Mouse (Mus musculus): Measurements from ENCODE around the gene Tsc2. TPM values are rescaled to one million over a fixed set of nuclear protein-coding genes. Genes with fewer than 3 reads are reported as not detected.
"Not testable (repeated sequence)": the region's sequence is repeated elsewhere in the genome, so short reads cannot be mapped to it uniquely, and the experiment has no call there.

The Tsc2 gene
- polyA plus RNA-seq, 1 experiment from 2014 or later = 60.9 TPM

GRCm38 (mm10) chr17:24667011-24667410 lies 34.6 kb upstream of the Tsc2 start:
- H3K36me3 ChIP-seq; H3K9me3 ChIP-seq; H3K27me3 ChIP-seq; ATAC-seq (ENCODE audit: insufficient number of reproducible peaks, insufficient read depth, low FRiP score, low TSS enrichment, low read depth); H3K27ac ChIP-seq; H3K4me3 ChIP-seq; H3K4me2 ChIP-seq; H3K9ac ChIP-seq: not testable (repeated sequence)
- 62% methylated on average over 7 of the region's 7 CpGs for WGBS
- peaks cover 23% of the 10 kb centered on the region for H3K4me1 ChIP-seq

- H3K27ac ChIP-seq = no peak within 1 kb of the TSS
- ATAC-seq (ENCODE audit: insufficient number of reproducible peaks, insufficient read depth, low FRiP score, low TSS enrichment, low read depth) = 0 out of 2 replicates have a peak, but pooled peaks have one; percentile 40
- 2% methylated on average over 47 of the region's 47 CpGs for WGBS
- peaks cover 14% of the 10 kb centered on the region for H3K4me1 ChIP-seq
- H3K9me3 ChIP-seq = no peaks in the 10 kb centered on the region
- H3K4me3 ChIP-seq = peak within 1 kb of the TSS; percentile 51
- peak within 1 kb of the TSS; percentile 75 for H3K9ac ChIP-seq
- H3K27me3 ChIP-seq = peaks cover 54% of the 10 kb centered on the region
- H3K4me2 ChIP-seq = peak within 1 kb of the TSS; percentile 95
- no peaks in the 10 kb centered on the region for H3K36me3 ChIP-seq
Observed at GRCm38 (mm10) chr17:24658017-24658758, 25.8 kb upstream of the Tsc2 start, which contains the start of gene Npw. Gene Npw, minus strand, starts transcription at chr17:24658457.

- H3K4me2 ChIP-seq = no peak overlapping the region
- H3K27me3 ChIP-seq = peaks cover 45% of the 10 kb centered on the region
- H3K36me3 ChIP-seq = no peaks in the 10 kb centered on the region
- no peaks in the 10 kb centered on the region for H3K9me3 ChIP-seq
- ATAC-seq (ENCODE audit: insufficient number of reproducible peaks, insufficient read depth, low FRiP score, low TSS enrichment, low read depth) = no peak
- no peak overlapping the region for H3K9ac ChIP-seq
- peaks cover 20% of the 10 kb centered on the region for H3K4me1 ChIP-seq
- H3K4me3 ChIP-seq = no peak overlapping the region
- WGBS = 67% methylated on average over 4 of the region's 4 CpGs
- no peak overlapping the region for H3K27ac ChIP-seq
Observed at GRCm38 (mm10) chr17:24654969-24655368, 22.5 kb upstream of the Tsc2 start.

- peak overlapping the region; percentile 59 for H3K4me2 ChIP-seq
- peak overlapping the region; percentile 37; the same call in 1 of the 2 replicates for H3K9ac ChIP-seq
- 5% methylated on average over 19 of the region's 19 CpGs for WGBS
- peaks cover 25% of the 10 kb centered on the region for H3K4me1 ChIP-seq
- H3K27ac ChIP-seq = 0 out of 2 replicates have a peak overlapping the region, but pooled peaks have one; percentile 23
- H3K27me3 ChIP-seq = peaks cover 37% of the 10 kb centered on the region
- H3K36me3 ChIP-seq = no peaks in the 10 kb centered on the region
- H3K9me3 ChIP-seq = no peaks in the 10 kb centered on the region
- ATAC-seq (ENCODE audit: insufficient number of reproducible peaks, insufficient read depth, low FRiP score, low TSS enrichment, low read depth) = no peak
- peak overlapping the region; percentile 36 for H3K4me3 ChIP-seq
Observed at GRCm38 (mm10) chr17:24653967-24654710, 21.7 kb upstream of the Tsc2 start.

- Histone ChIP-seq H3K4me1 (peaks cover 25% of the 10 kb centered on the region), H3K4me2 (no peak overlapping the region), H3K27ac (no peak overlapping the region), H3K4me3 (no peak overlapping the region), H3K36me3 (peaks cover 7% of the 10 kb centered on the region), H3K27me3 (peaks cover 13% of the 10 kb centered on the region), H3K9me3 (no peaks in the 10 kb centered on the region), H3K9ac (no peak overlapping the region)
- 80% methylated on average over 3 of the region's 3 CpGs for WGBS
- ATAC-seq (ENCODE audit: insufficient number of reproducible peaks, insufficient read depth, low FRiP score, low TSS enrichment, low read depth) = no peak
Observed at GRCm38 (mm10) chr17:24651835-24652234, 19.4 kb upstream of the Tsc2 start.

GRCm38 (mm10) chr17:24650766-24651165 lies 18.3 kb upstream of the Tsc2 start:
- WGBS = 66% methylated on average over 4 of the region's 4 CpGs
- Histone ChIP-seq H3K4me1 (peaks cover 25% of the 10 kb centered on the region), H3K27ac (no peak overlapping the region), H3K36me3 (peaks cover 7% of the 10 kb centered on the region), H3K27me3 (0 out of 2 replicates have a peak, but pooled peaks cover 4% of the 10 kb centered on the region), H3K4me3 (peak overlapping the region; percentile 88), H3K9me3 (no peaks in the 10 kb centered on the region), H3K9ac (0 out of 2 replicates have a peak overlapping the region, but pooled peaks have one; percentile 94), H3K4me2 (peak overlapping the region; percentile 97)
- no peak for ATAC-seq (ENCODE audit: insufficient number of reproducible peaks, insufficient read depth, low FRiP score, low TSS enrichment, low read depth)

- Histone ChIP-seq H3K9me3 (no peaks in the 10 kb centered on the region), H3K4me3 (peak within 1 kb of the TSS; percentile 88), H3K9ac (peak within 1 kb of the TSS; percentile 94), H3K27me3 (0 out of 2 replicates have a peak, but pooled peaks cover 4% of the 10 kb centered on the region), H3K4me1 (peaks cover 29% of the 10 kb centered on the region), H3K27ac (peak within 1 kb of the TSS; percentile 62; the same call in 1 of the 2 replicates), H3K4me2 (peak within 1 kb of the TSS; percentile 97), H3K36me3 (peaks cover 14% of the 10 kb centered on the region)
- ATAC-seq (ENCODE audit: insufficient number of reproducible peaks, insufficient read depth, low FRiP score, low TSS enrichment, low read depth) = peak; percentile 68; the same call in 1 of the 2 replicates
- WGBS = under 1% methylated on average over 41 of the region's 41 CpGs
Observed at GRCm38 (mm10) chr17:24650070-24650616, 17.7 kb upstream of the Tsc2 start, which contains the start of gene Slc9a3r2. Gene Slc9a3r2, minus strand, starts transcription at chr17:24650327.

- peaks cover 14% of the 10 kb centered on the region for H3K36me3 ChIP-seq
- no peaks in the 10 kb centered on the region for H3K9me3 ChIP-seq
- peak overlapping the region; percentile 94 for H3K9ac ChIP-seq
- H3K27me3 ChIP-seq = 0 out of 2 replicates have a peak, but pooled peaks cover 4% of the 10 kb centered on the region
- H3K4me2 ChIP-seq = peak overlapping the region; percentile 97
- H3K27ac ChIP-seq = peak overlapping the region; percentile 62; the same call in 1 of the 2 replicates
- WGBS = under 1% methylated on average over 35 of the region's 35 CpGs
- peak overlapping the region; percentile 88 for H3K4me3 ChIP-seq
- peak; percentile 4; the same call in 1 of the 2 replicates for ATAC-seq (ENCODE audit: insufficient number of reproducible peaks, insufficient read depth, low FRiP score, low TSS enrichment, low read depth)
- peaks cover 34% of the 10 kb centered on the region for H3K4me1 ChIP-seq
Observed at GRCm38 (mm10) chr17:24649581-24650069, 17.2 kb upstream of the Tsc2 start.

- H3K4me1 ChIP-seq = peaks cover 41% of the 10 kb centered on the region
- H3K9ac ChIP-seq = peak overlapping the region; percentile 94
- ATAC-seq (ENCODE audit: insufficient number of reproducible peaks, insufficient read depth, low FRiP score, low TSS enrichment, low read depth) = no peak
- H3K36me3 ChIP-seq = peaks cover 14% of the 10 kb centered on the region
- H3K9me3 ChIP-seq = no peaks in the 10 kb centered on the region
- no peak overlapping the region for H3K27ac ChIP-seq
- peak overlapping the region; percentile 97 for H3K4me2 ChIP-seq
- peak overlapping the region; percentile 88 for H3K4me3 ChIP-seq
- H3K27me3 ChIP-seq = 0 out of 2 replicates have a peak, but pooled peaks cover 4% of the 10 kb centered on the region
- 73% methylated on average over 10 of the region's 10 CpGs for WGBS
Observed at GRCm38 (mm10) chr17:24648731-24649377, 16.4 kb upstream of the Tsc2 start.

- Histone ChIP-seq H3K4me2 (no peak overlapping the region), H3K4me3 (no peak overlapping the region), H3K9ac (peak overlapping the region; percentile 44; the same call in 1 of the 2 replicates), H3K27me3 (0 out of 2 replicates have a peak, but pooled peaks cover 4% of the 10 kb centered on the region), H3K36me3 (peaks cover 21% of the 10 kb centered on the region), H3K4me1 (peaks cover 44% of the 10 kb centered on the region), H3K27ac (0 out of 2 replicates have a peak overlapping the region, but pooled peaks have one; percentile 28), H3K9me3 (no peaks in the 10 kb centered on the region)
- ATAC-seq (ENCODE audit: insufficient number of reproducible peaks, insufficient read depth, low FRiP score, low TSS enrichment, low read depth) = no peak
- WGBS = 83% methylated on average over 11 of the region's 11 CpGs
Observed at GRCm38 (mm10) chr17:24647493-24647892, 15.1 kb upstream of the Tsc2 start.

All from embryonic facial prominence, embryonic 13.5 days (tissue).